Mouse (Mus musculus) CD4-positive naive resting alpha-beta T cell, adult 57 days (primary cell): ENCODE data around the gene Acaca. TPM values are rescaled to one million over a fixed set of nuclear protein-coding genes. Genes with fewer than 3 reads are reported as not detected.

Experiments
- total RNA-seq: library from RNA; stranded (reverse); gene quantifications from one replicate; pipeline ENCODE4 v1.2.4, GENCODE M21; 2023

Gene Acaca
- total RNA-seq = 37.6 TPM

DNA sequence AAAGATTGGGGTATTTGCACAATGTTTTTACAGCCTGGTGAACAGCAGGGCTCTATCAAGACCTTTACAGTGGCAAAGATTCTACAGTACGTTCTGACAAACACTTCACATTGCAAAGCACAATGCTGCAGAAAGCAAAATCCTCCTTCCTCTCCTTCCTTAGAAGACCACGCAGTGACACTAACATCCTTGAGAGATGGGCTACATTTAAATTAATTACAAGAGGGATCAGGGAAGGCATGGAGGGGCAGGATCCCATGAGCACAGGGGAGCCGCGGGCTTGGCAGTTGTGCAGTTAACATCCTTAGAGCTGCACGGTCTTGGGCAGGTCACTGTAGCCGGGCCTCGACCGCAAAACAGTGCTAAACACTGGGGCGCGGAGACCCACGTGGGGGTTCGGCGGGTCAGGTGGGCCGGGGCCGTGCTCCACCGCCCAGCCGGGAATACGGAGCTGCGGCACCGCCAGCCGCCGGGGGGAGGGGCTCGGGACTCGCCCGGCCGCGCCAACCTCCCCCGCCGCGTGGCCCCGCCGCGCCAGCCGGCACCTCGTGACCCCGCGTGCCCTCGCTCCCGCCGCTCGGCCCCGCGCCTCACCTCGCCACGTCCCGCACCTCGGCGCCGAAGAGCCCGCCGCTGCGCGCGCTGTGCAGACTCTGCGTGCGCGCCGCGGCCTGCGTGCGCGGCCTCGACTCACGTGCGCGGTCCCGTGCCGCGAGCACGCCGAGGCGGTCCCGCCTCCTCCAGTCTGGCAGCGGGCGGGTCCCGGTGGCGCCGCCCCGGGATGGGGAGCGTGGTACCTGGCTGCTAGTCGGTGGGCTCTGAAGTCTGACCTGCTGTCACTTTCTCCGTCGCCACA lies at the start of gene Acaca, which contains the start of gene Tada2a:
TSS of gene Acaca (plus strand) at position 730 of the 856 bp plus-strand sequence.
TSS of gene Tada2a (minus strand) at position 658 of the 856 bp plus-strand sequence.

DNA sequence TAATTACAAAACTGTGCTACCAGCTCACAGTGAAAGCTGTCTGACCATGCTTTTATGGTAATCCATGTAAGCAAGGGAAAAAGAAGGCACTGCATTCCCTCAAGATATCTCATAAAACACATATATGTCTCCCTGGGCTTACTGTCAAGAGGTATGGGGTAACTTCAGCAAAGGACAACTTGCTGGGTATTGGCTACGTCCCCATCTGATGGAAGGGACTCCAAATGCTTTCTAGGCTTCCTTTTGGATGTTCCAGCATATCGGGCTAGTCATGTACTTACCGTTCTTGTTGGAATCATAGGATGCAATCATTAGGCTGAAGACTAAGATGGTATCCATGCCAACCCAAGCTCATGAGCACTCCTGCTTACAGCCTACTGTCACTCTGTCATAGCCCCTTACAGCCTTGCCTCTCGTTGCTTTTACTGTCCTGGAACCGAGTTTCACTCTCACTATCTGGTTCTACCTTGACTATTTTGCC lies 37.6 kb downstream of the Acaca start, which contains the start of gene Gm11437:
TSS of gene Gm11437 (minus strand) at position 431 of the 481 bp plus-strand sequence.

Other genes starting within 250 kb of the Acaca start
- gene Ddx52, start 187.6 kb upstream of the Acaca start, total RNA-seq = 34.6 TPM
- gene Synrg, start 165.2 kb upstream of the Acaca start, total RNA-seq = 78.5 TPM
- gene Dusp14, start 60.4 kb upstream of the Acaca start, total RNA-seq = not detected
- gene Tada2a, start 72 bp upstream of the Acaca start, total RNA-seq = 9.0 TPM
- not detected for gene Gm11437, start 37.8 kb downstream of the Acaca start, total RNA-seq